Mouse (Mus musculus) liver, embryonic 15.5 days (tissue): ENCODE results near the gene 1700016C15Rik. TPM values are rescaled to one million over a fixed set of nuclear protein-coding genes. Genes with fewer than 3 reads are reported as not detected.

Experiments
- ATAC-seq: fragments of 200-750 bp; cut with Nextera tagmentation; 2 replicates; pipeline ENCODE4 v1.8.0; 2017; ENCODE audit warnings: moderate number of reproducible peaks, mild to moderate bottlenecking, moderate library complexity; ENCODE audit not compliant: insufficient read depth
- H3K27ac ChIP-seq: fragments of 300-500 bp; sonication (generic); replicated peaks from 2 replicates; pipeline ENCODE4 v1.5.1; 2015; ENCODE audit warnings: mild to moderate bottlenecking, inconsistent platforms
- H3K27me3 ChIP-seq: fragments of 300-500 bp; sonication (generic); 2 replicates; pipeline ENCODE4 v1.6.1; 2015; ENCODE audit warnings: mild to moderate bottlenecking, inconsistent platforms
- H3K36me3 ChIP-seq: fragments of 300-500 bp; sonication (generic); replicated peaks from 2 replicates; pipeline ENCODE4 v1.6.1; 2015; ENCODE audit warnings: moderate library complexity, mild to moderate bottlenecking, inconsistent platforms
- H3K4me1 ChIP-seq: fragments of 300-500 bp; sonication (generic); replicated peaks from 2 replicates; pipeline ENCODE4 v1.6.1; 2015; ENCODE audit warnings: inconsistent platforms
- H3K4me2 ChIP-seq: fragments of 300-500 bp; sonication (generic); 2 replicates; pipeline ENCODE4 v1.6.1; 2015; ENCODE audit warnings: moderate library complexity, mild to moderate bottlenecking, inconsistent platforms
- H3K4me3 ChIP-seq: fragments of 300-500 bp; sonication (generic); replicated peaks from 2 replicates; pipeline ENCODE4 v1.5.1; 2015; ENCODE audit warnings: mild to moderate bottlenecking, inconsistent platforms
- H3K9ac ChIP-seq: fragments of 300-500 bp; sonication (generic); 2 replicates; pipeline ENCODE4 v1.6.1; 2015; ENCODE audit warnings: moderate library complexity, mild to moderate bottlenecking, inconsistent platforms
- H3K9me3 ChIP-seq: fragments of 300-500 bp; sonication (generic); replicated peaks from 2 replicates; pipeline ENCODE4 v1.6.1; 2016; ENCODE audit warnings: inconsistent platforms
- WGBS: fragments of 180-500 bp; shearing (Covaris S2); methylation state at CpG from one replicate; pipeline ENCODE4 v1.1.7; 2015; ENCODE audit warnings: mixed read lengths; ENCODE audit not compliant: insufficient replicate concordance; 5-methylcytosine and 5-hydroxymethylcytosine counted together
- polyA plus RNA-seq: library from polyadenylated mRNA; unstranded; fragments of >200 nt; fragmentation: Nextera tagmentation; extraction: Ambion mirVana; gene quantifications from 2 replicates; pipeline ENCODE4 v1.2.1, GENCODE M21; 2015

1700016C15Rik gene
- polyA plus RNA-seq, 1 experiment from 2014 or later: not detected

DNA sequence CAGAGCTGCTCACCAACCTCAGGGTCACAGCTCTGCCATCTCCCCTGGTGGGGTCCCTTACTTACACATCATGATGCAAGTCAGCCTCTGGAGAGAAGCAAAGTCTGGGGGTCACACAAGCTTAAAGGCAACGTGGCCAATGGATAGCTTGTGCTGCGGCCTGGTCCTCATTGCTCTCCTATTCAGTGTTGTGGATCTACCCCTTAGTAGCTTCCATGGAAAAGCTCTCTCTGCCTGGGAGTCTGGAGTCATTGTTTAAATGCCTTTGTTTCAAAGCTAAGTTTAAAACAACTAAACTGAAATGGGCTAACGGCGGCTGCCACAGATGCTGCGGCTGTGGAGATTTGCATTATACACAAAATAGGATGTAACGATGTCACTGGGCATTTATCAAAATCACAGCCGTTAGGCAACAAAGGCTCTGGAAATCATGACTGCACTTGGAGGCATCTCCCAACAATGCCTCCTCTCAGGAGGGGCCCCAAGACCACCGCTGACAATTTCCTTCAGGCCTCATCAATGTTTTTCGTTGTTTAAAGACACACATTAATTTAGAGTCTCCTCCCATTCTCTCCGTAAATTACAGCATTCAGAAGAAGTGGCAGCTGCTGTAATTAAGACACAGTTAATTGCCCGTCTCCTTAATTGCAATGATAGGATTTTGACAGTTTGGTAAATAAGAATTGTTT is 11.1 kb upstream of the 1700016C15Rik start:
- no peaks in the 10 kb centered on the region for H3K36me3 ChIP-seq
- no peaks in the 10 kb centered on the region for H3K27me3 ChIP-seq
- no peak overlapping the region for H3K4me3 ChIP-seq
- no peak overlapping the region for H3K27ac ChIP-seq
- peaks cover 20% of the 10 kb centered on the region for H3K4me1 ChIP-seq
- no peak overlapping the region for H3K9ac ChIP-seq
- WGBS: 62% methylated on average over 11 of the region's 11 CpGs
- no peaks in the 10 kb centered on the region for H3K9me3 ChIP-seq
- ATAC-seq: no peak
- H3K4me2 ChIP-seq: no peak overlapping the region

- no peak overlapping the region for H3K4me2 ChIP-seq
- H3K9ac ChIP-seq: no peak overlapping the region
- no peak for ATAC-seq
- H3K4me3 ChIP-seq: no peak overlapping the region
- peaks cover 20% of the 10 kb centered on the region for H3K4me1 ChIP-seq
- no peaks in the 10 kb centered on the region for H3K36me3 ChIP-seq
- H3K27me3 ChIP-seq: no peaks in the 10 kb centered on the region
- WGBS: 47% methylated on average over 3 of the region's 3 CpGs
- H3K9me3 ChIP-seq: no peaks in the 10 kb centered on the region
- no peak overlapping the region for H3K27ac ChIP-seq
Observed at GRCm38 (mm10) chr1:177719029-177719427, 10.6 kb upstream of the 1700016C15Rik start.

GRCm38 (mm10) chr1:177723786-177724185 is 5.8 kb upstream of the 1700016C15Rik start:
- Histone ChIP-seq H3K4me3 (no peak overlapping the region), H3K4me2 (no peak overlapping the region), H3K27me3 (no peaks in the 10 kb centered on the region), H3K9ac (no peak overlapping the region), H3K4me1 (no peaks in the 10 kb centered on the region), H3K27ac (no peak overlapping the region), H3K9me3 (no peaks in the 10 kb centered on the region), H3K36me3 (no peaks in the 10 kb centered on the region)
- ATAC-seq: no peak
- WGBS: 47% methylated on average over 4 of the region's 4 CpGs

DNA sequence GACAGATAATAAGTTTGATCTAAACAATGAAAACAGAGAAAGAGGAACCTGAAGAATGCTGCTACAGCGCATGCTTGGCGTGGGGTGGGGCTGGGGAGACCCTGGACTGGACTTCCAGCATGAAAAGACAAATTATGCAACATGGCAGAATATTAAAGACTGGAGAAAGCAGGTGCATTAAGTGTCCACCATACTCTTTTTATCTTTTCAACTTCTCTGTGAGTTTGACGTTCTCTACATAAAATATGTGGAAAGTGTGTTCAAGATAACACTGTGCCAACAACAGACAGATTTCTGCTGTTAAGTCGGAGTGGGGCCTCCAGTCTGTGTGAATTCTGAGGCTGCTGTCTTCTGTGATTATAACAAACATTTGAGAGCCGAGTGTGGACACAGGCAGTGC is 2.7 kb upstream of the 1700016C15Rik start:
- H3K27me3 ChIP-seq: no peaks in the 10 kb centered on the region
- H3K27ac ChIP-seq: no peak overlapping the region
- no peak for ATAC-seq

DNA sequence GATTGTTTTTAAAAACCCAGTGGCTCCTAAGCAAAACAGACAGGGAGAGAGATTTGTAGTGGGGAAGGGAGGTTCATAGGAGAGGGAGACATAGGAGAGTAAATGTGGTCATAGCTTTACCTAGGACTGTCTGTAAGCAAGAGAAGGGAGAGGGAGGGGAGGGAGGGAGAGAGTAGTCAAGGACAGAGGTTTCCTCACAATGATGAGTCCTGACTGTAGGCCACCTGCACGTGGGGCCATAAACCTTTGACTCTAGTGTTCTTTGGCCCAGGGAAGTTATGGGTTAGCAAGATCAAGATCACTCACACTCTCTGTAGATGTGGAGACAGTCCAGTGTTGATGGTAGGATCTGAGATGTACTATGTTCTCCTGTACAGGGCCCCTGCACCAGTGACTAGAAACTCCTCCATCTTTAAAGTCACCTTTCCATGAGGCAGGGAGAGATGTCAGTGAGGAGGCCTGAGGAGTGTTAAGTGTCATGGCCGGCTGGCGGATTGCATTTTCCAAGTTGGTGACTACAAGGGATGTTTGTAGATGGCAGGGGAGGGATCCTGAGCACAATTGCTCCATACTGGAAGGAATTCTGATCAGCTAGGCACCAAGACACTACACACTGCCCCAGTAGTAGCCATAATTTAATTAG is 1.6 kb upstream of the 1700016C15Rik start:
- Histone ChIP-seq H3K27me3 (no peaks in the 10 kb centered on the region), H3K4me3 (no peak overlapping the region), H3K27ac (no peak overlapping the region), H3K9ac (no peak overlapping the region), H3K36me3 (no peaks in the 10 kb centered on the region), H3K4me2 (no peak overlapping the region), H3K4me1 (no peaks in the 10 kb centered on the region), H3K9me3 (no peaks in the 10 kb centered on the region)
- WGBS: 72% methylated on average over 3 of the region's 3 CpGs
- ATAC-seq: no peak

More for the DNA sequence above, 2.7 kb upstream of the 1700016C15Rik start:
- Histone ChIP-seq H3K4me2 (no peak overlapping the region), H3K9me3 (no peaks in the 10 kb centered on the region), H3K4me3 (no peak overlapping the region), H3K36me3 (no peaks in the 10 kb centered on the region), H3K4me1 (no peaks in the 10 kb centered on the region), H3K9ac (no peak overlapping the region)
- whole genome bisulfite sequencing: 23% methylated on average over 5 of the region's 5 CpGs

DNA sequence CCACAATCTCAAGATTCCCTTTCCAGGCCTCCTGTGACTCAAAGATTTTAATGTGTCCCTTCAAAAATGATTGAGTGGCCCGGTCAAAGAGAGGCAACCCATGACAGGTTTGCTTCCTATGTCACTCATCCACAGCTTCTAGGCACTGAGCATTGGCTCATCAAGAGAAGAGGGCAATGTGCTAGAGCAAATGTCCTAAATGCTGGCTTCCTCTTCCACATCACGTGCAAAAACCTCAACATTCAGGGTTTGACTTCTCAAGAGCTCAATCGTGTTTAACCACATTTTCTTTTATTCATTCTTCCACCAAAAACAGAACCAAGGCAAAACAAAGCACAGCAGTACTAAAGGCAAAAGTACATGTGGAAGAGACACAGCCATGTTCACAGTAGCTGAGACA is 2.4 kb downstream of the 1700016C15Rik start:
- Histone ChIP-seq H3K4me1 (no peaks in the 10 kb centered on the region), H3K4me2 (no peak overlapping the region), H3K9me3 (no peaks in the 10 kb centered on the region), H3K4me3 (no peak overlapping the region), H3K27me3 (no peaks in the 10 kb centered on the region), H3K36me3 (no peaks in the 10 kb centered on the region), H3K27ac (no peak overlapping the region), H3K9ac (no peak overlapping the region)
- no peak for ATAC-seq
- 56% methylated on average over 3 of the region's 3 CpGs for WGBS

- ATAC-seq: no peak
- H3K27ac ChIP-seq: no peak overlapping the region
- no peak overlapping the region for H3K4me3 ChIP-seq
- H3K27me3 ChIP-seq: no peaks in the 10 kb centered on the region
- H3K36me3 ChIP-seq: no peaks in the 10 kb centered on the region
- H3K9me3 ChIP-seq: no peaks in the 10 kb centered on the region
- WGBS: 31% methylated on average over 6 of the region's 6 CpGs
- H3K4me1 ChIP-seq: no peaks in the 10 kb centered on the region
- H3K9ac ChIP-seq: no peak overlapping the region
- H3K4me2 ChIP-seq: no peak overlapping the region
Observed at GRCm38 (mm10) chr1:177737505-177738105, 8.0 kb downstream of the 1700016C15Rik start.

GRCm38 (mm10) chr1:177740707-177741106 is 11.1 kb downstream of the 1700016C15Rik start:
- WGBS: 45% methylated on average over 1 of the region's 1 CpGs
- no peak overlapping the region for H3K27ac ChIP-seq
- H3K4me3 ChIP-seq: no peak overlapping the region
- no peak for ATAC-seq
- no peak overlapping the region for H3K4me2 ChIP-seq
- H3K27me3 ChIP-seq: no peaks in the 10 kb centered on the region
- no peaks in the 10 kb centered on the region for H3K4me1 ChIP-seq
- H3K9ac ChIP-seq: no peak overlapping the region
- H3K36me3 ChIP-seq: no peaks in the 10 kb centered on the region
- no peaks in the 10 kb centered on the region for H3K9me3 ChIP-seq

DNA sequence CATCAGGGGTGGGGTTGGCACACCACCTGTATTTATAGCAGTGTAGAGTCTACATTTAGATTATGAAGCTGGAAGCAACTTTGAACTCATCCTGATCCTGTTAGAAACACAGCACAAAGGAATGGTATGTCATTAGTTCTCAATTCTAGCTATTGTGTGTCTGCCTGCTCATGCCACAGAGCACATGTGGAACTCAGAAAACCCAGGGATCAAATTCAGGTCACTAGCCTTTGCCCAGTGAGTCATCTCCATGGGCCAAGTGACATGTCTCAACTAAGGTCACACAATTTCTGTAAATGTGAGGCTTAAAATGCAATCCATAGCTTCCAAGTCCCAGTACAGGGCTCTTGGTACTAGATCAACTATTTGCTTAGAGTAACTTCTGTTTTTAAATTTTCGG is 12.5 kb downstream of the 1700016C15Rik start:
- no peaks in the 10 kb centered on the region for H3K4me1 ChIP-seq
- no peak for ATAC-seq
- H3K4me2 ChIP-seq: no peak overlapping the region
- no peak overlapping the region for H3K9ac ChIP-seq
- H3K36me3 ChIP-seq: no peaks in the 10 kb centered on the region
- WGBS: 43% methylated on average over 1 of the region's 1 CpGs
- no peak overlapping the region for H3K27ac ChIP-seq
- no peak overlapping the region for H3K4me3 ChIP-seq
- no peaks in the 10 kb centered on the region for H3K9me3 ChIP-seq
- no peaks in the 10 kb centered on the region for H3K27me3 ChIP-seq

DNA sequence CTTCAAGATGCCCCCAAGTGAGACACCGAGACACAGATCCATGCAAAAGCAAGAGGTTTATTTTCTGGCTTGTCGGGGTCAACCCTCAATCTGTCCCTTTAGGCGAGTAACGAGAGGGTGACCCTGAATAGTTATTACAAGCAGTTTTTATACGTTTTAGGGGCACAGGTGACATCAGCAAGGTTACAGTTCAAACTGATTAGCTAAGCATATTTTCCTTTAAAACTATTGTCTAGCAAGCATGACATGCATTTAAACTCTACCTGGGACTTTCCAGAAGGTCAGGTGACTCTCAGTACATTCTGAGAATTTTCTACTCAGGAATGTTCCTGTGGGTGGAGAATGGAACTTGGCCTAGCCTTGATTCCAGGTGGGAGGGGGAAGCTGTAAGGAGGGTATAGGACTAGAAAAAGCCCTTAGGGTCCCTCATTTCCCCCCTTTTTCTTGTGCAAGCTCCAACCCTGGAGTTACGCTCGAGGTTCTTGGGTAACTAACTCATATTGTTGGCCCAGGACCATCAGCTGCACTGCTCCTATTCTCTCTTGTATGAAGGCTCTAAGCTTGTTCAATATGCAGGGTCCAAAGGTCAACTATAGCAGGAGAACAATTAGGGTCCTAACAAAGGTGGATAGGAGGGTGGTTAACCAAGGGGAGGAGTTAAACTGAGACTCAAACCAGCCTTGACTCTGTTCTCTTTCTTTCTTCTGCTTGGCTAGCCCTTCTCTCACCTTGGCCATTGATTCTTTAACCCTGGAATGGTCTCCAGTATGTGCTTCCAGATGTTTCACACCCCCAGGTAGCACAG is 15.1 kb downstream of the 1700016C15Rik start:
- no peak for ATAC-seq
- H3K9ac ChIP-seq: no peak overlapping the region
- H3K4me2 ChIP-seq: no peak overlapping the region
- WGBS: 73% methylated on average over 7 of the region's 7 CpGs
- H3K36me3 ChIP-seq: no peaks in the 10 kb centered on the region
- no peaks in the 10 kb centered on the region for H3K27me3 ChIP-seq
- H3K4me3 ChIP-seq: no peak overlapping the region
- H3K4me1 ChIP-seq: no peaks in the 10 kb centered on the region
- no peaks in the 10 kb centered on the region for H3K9me3 ChIP-seq
- H3K27ac ChIP-seq: no peak overlapping the region
